Mouse (Mus musculus): Measurements from ENCODE around the gene Plekha5.

Plekha5 gene

DNA sequence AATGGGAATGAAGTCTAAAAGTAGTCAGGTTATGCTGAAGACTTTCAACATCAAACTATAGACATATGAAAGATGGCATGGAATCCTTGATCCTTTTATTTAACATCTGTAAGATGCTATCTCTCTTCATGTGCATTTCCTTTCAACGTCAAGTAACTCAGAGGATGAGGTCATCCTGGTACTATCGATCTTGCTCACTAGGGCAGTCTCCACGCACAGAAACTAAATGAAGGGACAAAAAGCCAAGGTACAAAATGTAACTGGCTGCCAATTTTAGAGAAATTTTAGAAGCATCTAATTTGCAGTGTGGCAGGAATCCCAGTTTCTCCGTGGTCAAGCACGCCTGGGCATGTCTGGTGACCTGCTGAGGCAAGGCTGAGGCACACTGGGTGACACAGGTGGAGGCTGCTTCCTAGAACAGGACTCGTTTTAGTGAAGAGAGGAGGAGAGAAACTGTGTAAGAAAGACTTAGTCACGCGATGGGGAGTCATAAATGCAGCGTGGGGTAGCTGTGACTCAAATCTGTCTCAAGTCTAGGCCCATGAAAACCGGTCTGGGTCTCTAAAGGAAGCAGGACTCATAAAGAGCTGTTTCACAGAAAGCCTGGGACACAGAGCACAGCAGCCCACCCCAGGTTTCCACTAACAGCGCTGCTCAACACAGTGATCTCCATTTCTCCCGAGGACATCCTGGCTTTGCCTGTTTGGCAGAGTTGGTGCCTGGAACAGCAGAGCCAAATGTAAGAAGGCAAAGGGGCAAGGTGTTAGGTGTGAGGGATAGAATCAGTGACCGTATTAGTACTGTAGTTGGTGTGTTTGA lies 196.9 kb downstream of the Plekha5 start:
- DNase-seq, result no peak

DNA sequence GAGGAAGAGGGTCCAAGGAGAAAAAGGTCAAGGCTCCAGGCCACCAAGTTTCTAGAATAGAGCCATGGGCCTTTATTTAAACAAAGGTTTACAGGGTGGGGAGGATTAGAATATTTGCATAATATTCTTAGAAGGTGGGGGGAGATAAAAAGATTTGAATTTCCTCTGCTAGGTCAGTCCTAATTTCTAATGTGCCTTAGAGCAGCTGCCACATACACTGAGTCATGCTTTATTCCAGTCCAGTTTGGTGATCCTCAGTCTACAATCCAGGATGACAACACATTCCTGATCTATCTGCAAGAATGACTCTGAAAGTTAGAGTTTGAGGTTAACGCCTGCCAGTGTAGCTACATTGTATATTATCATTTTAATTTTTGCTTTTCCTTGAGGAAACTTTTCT lies 197.8 kb downstream of the Plekha5 start:
- DNase-seq, result no peak

DNA sequence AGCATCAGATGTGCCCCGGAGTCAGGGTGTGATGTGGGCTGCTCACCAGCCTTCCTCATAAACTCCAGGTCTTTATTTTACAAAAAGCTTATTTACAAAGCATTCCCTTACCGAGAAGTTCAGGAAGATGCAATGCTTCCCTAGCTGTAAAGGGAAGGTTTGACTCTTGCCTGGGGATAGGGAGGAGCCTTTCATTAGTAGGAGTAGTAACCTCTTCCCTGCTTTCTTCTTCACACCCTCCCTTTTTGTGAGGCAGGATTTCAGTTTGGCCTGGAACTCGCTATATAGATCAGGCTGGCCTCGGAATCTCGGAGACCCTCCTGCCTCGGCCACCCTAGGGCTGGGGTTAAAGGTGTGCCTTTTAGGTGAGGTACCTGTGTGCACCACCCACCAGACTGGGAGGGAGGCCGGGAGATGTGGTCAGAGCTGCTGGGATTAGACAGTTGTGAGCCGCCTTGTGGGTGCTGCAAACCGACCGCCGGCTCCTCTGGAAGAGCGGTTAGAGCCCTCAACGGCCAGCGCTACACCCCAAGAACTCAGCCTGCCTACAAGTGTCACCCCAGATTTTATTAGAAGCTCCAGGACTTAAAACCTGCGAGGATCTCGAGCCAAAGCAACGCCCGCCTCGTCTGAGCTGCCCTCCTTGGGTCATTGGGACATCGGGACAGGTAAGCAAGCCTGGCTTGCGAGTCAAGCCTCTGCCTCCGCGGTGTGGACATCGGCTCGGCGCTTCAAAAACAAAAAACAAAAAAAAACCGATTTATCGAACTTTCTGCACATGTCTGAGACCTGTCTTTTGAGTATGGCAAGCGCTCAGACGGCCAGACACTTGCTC lies 198.8 kb downstream of the Plekha5 start, which contains the start of gene Aebp2:
Gene Aebp2, plus strand, starts transcription at position 273 of the 835 bp plus-strand sequence.
- peak; percentile 68 for DNase-seq

DNA sequence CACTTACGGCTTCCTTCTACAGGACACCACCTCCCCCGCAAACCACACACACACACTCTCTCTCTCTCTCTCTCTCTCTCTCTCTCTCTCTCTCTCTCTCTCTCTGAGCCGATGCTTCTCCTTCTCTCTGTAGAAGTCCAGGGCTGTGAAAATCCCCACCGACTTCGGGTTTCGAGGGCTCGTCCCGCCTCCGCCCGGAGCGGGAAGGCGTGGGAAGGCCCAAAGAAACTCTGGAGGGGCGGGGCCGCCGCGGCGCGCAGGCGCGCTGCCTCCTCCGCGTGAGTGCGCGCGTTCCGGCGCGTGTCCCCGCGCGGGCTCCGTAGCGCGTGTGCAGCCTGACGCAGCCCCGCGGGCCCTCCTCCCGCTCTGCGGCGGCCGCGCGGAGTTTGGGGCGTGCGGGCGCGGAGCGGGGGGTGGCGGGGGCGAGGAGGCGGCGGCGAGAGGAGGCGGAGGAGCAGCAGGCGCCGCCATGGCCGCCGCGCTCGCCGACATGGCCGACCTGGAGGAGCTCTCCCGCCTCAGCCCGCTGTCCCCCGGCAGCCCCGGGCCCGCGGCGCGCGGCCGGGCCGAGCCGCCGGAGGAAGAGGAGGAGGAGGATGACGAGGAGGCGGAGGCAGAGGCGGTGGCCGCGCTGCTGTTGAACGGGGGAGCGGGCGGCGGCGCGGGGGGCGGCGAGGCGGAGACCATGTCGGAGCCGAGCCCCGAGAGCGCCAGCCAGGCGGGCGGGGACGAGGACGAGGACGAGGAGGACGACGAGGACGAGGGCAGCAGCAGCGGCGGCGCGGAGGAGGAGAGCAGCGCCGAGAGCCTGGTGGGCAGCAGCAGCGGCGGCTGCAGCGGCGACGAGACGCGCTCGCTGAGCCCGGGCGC lies 199.6 kb downstream of the Plekha5 start:
- peak; percentile 96 for DNase-seq

DNA sequence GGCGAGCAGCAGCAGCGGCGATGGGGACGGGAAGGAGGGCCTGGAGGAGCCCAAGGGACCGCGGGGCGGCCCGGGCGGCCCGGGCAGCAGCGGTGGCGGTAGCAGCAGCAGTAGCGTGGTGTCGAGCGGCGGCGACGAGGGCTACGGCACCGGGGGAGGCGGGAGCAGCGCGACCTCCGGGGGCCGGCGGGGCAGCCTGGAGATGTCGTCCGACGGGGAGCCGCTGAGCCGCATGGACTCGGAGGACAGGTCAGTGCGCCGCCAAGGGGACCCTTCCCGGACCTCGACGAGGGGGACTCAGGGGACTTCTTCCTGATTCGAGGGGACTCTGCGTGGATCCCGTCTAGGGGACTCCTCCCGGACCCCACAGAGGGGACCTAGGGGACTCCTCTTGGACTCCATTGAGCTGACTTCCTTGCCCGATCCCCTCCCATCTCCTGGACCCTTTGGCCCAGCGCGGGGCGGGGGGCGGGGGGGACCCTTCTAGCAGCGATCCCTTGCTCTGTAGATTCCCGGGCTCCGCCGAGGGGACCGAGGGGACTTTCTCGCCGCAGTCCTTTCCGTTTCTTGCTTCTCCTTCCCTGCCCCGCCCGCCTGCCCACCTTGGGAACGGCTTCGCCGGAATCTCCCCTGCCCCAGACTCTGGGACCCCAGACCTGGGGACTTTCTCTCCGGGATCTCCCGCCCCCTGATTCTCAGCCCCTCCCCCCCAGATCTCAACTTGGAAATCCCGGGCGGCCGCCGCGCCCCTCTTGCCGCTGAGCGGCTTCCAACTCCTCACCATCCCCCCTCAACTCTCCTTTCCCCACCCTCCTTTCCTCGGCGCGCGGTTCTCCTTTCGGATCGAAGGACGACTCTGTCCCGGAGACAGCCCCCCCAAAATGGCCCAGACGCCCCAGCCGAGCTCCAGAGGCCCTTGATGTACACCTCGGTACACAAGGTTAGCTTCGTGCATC lies 200.5 kb downstream of the Plekha5 start:
- DNase-seq, result peak; percentile 72

DNA sequence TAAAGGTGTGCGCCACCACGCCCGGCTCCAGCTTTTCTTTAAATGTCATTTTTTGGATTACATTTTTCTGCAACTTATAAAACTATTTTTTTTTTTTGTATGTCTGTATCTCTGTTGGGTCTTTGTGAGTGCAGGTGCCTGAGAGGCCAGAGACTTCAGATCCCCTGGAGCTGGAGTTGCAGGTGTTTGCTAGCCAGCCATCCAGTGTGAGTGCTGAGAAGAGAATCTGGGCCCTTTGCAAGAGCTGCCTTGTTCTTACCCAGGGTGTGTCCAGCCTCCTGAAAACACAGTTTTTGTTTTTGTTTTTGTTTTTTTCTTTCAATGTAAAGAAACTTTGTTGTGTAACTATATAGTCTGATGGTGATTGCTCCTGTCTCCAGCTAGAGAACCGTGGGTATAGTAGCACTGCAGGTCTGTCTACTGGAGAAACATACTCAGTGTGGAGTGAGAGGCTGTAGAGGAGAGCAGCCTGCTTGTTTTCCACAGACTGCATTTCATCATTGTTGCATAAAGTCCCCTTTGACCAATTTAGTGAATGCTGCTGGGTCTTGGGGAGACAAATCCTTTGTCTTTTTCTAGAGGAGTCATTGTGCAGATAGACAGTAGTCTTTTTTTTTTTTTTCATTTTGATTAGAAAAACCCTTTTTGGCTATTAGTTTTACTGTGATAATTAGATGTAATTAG lies 205.5 kb downstream of the Plekha5 start:
- no peak for DNase-seq

DNA sequence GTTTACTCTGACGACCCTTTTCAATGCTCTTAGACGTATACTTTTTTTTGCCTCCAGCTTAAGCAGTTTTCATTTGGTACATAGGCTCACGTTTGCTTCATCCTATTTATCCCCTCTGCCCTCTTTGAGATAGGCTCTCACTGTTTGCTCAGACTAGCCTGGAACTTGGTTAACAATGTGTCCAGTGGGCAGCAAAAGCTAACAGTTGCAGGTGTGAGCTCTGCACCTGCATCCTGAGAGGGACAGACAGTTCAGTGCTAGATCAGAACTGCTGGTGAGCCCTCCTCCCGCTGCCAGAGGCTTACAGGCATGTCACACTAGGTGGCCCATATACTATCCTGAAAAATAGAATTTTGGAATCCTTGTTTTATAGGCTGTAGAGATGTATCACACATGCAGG lies 206.5 kb downstream of the Plekha5 start:
- no peak for DNase-seq

DNA sequence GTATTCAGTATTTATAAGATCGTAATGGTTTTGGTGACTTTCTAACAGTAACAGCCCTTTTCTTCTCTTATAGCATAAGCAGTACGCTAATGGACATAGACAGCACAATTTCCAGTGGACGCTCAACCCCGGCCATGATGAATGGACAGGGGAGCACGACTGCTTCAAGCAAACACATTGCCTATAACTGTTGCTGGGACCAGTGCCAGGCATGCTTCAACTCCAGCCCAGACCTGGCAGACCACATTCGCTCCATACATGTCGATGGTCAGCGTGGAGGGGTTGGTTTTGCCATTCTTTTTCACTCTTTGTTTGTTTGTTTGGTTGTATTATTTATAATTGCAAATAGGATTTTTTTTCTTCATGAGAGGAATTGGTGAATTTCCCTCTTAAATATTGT lies 209.8 kb downstream of the Plekha5 start:
- no peak for DNase-seq

DNA sequence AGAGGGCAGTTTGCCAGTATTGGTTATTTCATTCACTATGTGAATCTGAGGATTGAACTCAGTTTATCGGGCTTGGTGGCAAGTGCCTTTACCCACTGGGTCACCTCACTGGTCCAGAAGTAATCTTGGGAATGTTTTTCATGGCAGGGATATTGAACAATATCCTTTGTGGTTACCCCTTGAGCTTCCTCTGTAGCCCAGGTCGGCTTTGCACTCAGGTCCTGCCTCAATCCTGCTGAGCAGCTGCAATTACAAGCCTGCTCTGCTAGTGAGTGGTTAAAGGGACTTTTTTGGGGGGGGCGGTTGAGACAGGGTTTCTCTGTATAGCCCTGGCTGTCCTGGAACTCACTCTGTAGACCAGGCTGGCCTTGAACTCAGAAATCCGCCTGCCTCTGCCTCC lies 212.4 kb downstream of the Plekha5 start:
- no peak for DNase-seq

DNA sequence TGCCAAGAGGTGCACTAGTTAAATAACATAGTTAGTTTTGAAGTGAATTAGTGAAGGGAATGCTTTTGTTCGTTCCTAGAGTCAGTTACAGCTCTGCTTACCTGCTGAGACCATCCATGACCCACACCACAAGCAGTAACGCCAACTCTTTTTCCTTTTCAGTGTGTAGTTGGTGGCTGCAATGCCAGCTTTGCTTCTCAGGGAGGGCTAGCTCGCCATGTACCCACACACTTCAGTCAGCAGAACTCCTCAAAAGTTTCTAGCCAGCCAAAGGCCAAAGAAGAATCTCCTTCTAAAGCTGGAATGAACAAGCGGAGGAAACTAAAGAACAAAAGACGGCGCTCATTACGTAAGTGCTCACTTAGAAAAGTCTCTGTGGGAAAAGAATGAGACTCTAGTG lies 218.2 kb downstream of the Plekha5 start:
- DNase-seq, result no peak

DNA sequence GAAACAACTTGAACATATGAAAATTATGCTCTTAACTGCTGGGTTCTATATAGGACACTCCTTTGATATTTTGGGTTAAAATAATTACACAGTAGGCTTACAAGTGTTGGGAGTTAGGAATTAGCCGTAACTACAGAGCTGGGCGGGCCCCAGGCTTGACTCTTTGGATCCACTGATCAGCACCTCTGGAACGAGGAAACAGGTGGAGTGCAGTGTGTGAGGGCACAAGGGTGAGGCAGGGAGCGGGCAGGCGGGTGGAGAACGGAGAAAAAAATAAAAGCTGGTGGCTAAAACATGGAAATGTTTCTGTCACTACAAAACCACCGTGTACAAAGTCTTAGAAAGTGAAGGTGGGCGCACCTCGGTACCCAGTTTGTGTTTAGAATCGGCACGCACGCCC lies 218.8 kb downstream of the Plekha5 start:
- DNase-seq, result no peak

DNA sequence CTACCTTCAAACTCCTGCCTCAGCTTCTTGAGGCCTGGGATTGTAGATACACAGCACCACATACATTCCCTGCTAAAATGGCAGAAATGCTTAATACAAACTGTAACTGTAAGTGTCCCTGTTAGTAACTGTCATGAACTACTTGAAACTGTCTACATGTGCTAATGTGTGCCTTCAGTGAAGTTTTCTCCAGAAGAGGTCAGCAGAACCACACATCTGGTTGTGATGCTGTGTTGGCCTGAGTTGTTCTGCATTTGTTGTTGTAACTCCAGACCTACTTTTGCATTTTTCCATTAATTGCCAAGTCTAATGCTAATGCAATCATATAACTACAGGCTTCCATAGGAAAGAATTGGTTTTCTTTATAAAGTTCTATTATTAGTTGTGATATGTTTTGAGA lies 222.1 kb downstream of the Plekha5 start:
- DNase-seq, result no peak

Data from cerebellum, adult 9-11 months (tissue).